Mouse (Mus musculus): ENCODE measurements around the gene Ap2b1. TPM values are rescaled to one million over a fixed set of nuclear protein-coding genes. Genes with fewer than 3 reads are reported as not detected.

The Ap2b1 gene
- polyA plus RNA-seq, 1 experiment: 64.7 TPM

DNA sequence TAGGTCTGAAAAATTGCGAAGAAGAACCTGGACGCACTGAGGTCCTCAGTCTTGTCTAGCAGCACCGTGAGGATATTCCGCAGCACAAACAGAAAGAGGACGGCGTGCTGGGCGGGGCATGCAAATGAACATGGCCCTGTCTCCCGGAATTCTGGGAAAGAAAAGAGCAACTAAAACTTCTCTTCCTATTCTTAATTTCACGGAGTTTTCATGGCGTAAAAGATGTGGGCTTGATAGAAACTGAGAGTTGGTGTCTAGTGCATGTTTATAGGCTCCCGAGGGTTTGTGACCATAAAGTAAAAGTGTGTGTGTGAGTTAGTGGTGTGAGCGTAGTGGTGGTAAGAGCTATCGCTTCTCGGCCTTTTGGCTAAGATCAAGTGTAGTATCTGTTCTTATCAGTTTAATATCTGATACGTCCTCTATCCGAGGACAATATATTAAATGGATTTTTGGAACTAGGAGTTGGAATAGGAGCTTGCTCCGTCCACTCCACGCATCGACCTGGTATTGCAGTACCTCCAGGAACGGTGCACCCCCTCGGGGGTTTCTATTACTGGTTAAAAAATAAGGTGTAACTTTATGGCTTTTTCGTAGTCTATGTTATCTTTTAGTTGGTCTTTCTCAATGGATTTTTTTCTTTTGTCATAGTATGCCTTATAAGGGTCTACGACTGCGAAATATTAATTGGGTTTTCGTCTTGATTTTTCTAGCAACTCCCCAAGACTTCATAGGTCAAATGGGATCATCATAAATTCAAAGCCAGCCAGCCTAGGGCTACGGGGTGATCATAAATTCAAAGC is 27.5 kb upstream of the Ap2b1 start:
- Histone ChIP-seq H3K79me2 (ENCODE audit: control insufficient read depth, insufficient read depth) (no peaks in the 10 kb centered on the region), H3K4me2 (ENCODE audit: low read depth) (peak overlapping the region; percentile 99), H3ac (ENCODE audit: control insufficient read depth, insufficient read length) (no peak overlapping the region), H3K27me3 (ENCODE audit: control insufficient read depth, insufficient read depth, insufficient read length) (peaks cover 8% of the 10 kb centered on the region), H3K4me3 (peak overlapping the region; percentile 29), H3K36me3 (ENCODE audit: control insufficient read depth, insufficient read depth) (no peaks in the 10 kb centered on the region)
- TF ChIP-seq CEBPB (IDR thresholded peaks at IDR 0.05; ENCODE audit: insufficient read depth, poor library complexity, severe bottlenecking): peak; percentile 56; the same call in 1 of the 2 replicates
- no peak for TF ChIP-seq TCF12 (IDR thresholded peaks at IDR 0.05; ENCODE audit: insufficient read depth, poor library complexity, severe bottlenecking)
- peak; percentile 65 for TF ChIP-seq POLR2AphosphoS2 (IDR thresholded peaks at IDR 0.05; ENCODE audit: insufficient read length, low read depth)
- no peak for TF ChIP-seq MYOG (IDR thresholded peaks at IDR 0.05; ENCODE audit: control insufficient read depth in 1 of 3, insufficient read depth in 1 of 3, insufficient read length in 2 of 3, low read depth in 2 of 3)

DNA sequence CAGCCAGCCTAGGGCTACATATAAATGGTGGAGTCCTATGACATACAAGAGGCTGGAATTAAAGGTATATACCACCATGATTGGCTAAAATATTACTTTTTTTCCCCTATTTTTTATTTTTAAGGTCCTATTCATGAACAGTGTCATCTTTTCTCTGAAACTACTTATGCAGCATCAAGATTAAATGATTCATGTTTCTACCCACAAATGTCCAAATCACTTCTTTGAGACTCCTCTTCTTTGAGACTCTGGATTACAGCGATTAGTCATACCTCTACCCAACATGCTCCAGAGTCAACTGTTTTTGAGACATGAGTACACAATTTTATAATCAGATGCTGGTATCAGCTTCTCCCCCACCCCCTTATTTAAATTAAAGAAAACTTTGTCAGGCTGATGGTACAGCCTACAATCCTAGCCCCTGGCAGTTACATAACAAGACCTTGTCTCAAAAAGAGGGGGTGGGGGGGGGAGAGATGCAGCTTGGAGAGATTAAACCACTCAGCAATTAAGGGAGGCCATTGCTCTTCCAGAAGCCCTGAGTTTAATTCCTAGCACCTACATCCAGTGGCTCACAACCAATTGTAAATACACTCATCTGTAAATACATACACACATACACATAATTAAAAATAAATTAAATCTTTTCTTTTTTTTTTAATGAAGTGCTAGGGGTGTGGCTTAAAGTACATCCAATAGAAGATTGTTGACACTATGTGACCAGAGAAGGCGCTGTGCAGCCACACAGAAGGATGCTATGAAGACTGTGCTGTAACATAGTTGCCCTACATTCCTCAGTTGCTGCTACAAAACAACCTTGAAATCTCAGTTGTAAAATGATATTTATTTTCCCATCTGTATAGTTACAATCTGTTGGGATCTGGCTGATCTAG is 26.6 kb upstream of the Ap2b1 start:
- Histone ChIP-seq H3K36me3 (ENCODE audit: control insufficient read depth, insufficient read depth) (no peaks in the 10 kb centered on the region), H3ac (ENCODE audit: control insufficient read depth, insufficient read length) (no peak overlapping the region), H3K27me3 (ENCODE audit: control insufficient read depth, insufficient read depth, insufficient read length) (peaks cover 8% of the 10 kb centered on the region), H3K4me2 (ENCODE audit: low read depth) (peak overlapping the region; percentile 99), H3K79me2 (ENCODE audit: control insufficient read depth, insufficient read depth) (no peaks in the 10 kb centered on the region), H3K4me3 (no peak overlapping the region)
- TF ChIP-seq MAX (IDR thresholded peaks at IDR 0.05; ENCODE audit: low read depth): no peak
- no peak for TF ChIP-seq REST (IDR thresholded peaks at IDR 0.05; ENCODE audit: insufficient read depth, insufficient read length)
- no peak for TF ChIP-seq TCF3 (IDR thresholded peaks at IDR 0.05; ENCODE audit: insufficient read length, low read depth)
- no peak for TF ChIP-seq MYOD1 (IDR thresholded peaks at IDR 0.05; ENCODE audit: control insufficient read depth in 1 of 3, insufficient read length in 2 of 3, low read depth in 2 of 3)
- TF ChIP-seq SRF (IDR thresholded peaks at IDR 0.05; ENCODE audit: control insufficient read depth, insufficient read length, low read depth): no peak
- no peak for TF ChIP-seq CEBPB (IDR thresholded peaks at IDR 0.05; ENCODE audit: insufficient read depth, poor library complexity, severe bottlenecking)
- TF ChIP-seq MYOG (IDR thresholded peaks at IDR 0.05; ENCODE audit: control insufficient read depth in 1 of 3, insufficient read depth in 1 of 3, insufficient read length in 2 of 3, low read depth in 2 of 3): no peak
- TF ChIP-seq POLR2AphosphoS2 (IDR thresholded peaks at IDR 0.05; ENCODE audit: insufficient read length, low read depth): no peak
- TF ChIP-seq TCF12 (IDR thresholded peaks at IDR 0.05; ENCODE audit: insufficient read depth, poor library complexity, severe bottlenecking): no peak
- TF ChIP-seq USF1 (IDR thresholded peaks at IDR 0.05; ENCODE audit: low read depth): no peak
- no peak for TF ChIP-seq POLR2A (IDR thresholded peaks at IDR 0.05; ENCODE audit: insufficient read length, low read depth)
- TF ChIP-seq E2F4 (IDR thresholded peaks at IDR 0.05; ENCODE audit: insufficient read depth): no peak

DNA sequence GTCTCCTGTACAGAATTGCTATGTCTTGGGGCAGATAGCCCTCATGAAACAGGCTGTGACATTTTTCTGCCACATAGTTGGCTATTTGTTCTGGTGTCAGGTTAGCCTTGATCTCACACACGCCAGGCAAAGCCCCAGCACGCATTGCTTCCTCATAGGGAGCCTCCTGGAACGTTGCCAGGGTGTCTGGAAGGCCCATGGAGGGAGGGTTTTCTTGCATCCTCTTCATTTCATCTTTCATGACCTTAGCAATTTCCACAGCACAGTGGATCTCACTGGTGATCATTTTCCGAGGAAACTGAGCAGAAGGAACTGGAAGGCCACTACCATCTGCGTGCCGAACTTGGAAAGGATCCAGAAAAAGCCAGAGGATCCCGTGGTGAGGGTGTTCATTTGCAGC is 22.6 kb upstream of the Ap2b1 start:
- Histone ChIP-seq H3K4me3 (no peak overlapping the region), H3K27me3 (ENCODE audit: control insufficient read depth, insufficient read depth, insufficient read length) (no peaks in the 10 kb centered on the region), H3ac (ENCODE audit: control insufficient read depth, insufficient read length) (no peak overlapping the region), H3K36me3 (ENCODE audit: control insufficient read depth, insufficient read depth) (no peaks in the 10 kb centered on the region), H3K4me2 (ENCODE audit: low read depth) (no peak overlapping the region), H3K79me2 (ENCODE audit: control insufficient read depth, insufficient read depth) (no peaks in the 10 kb centered on the region)
- no peak for TF ChIP-seq TCF12 (IDR thresholded peaks at IDR 0.05; ENCODE audit: insufficient read depth, poor library complexity, severe bottlenecking)
- TF ChIP-seq MAX (IDR thresholded peaks at IDR 0.05; ENCODE audit: low read depth): no peak
- no peak for TF ChIP-seq MYOD1 (IDR thresholded peaks at IDR 0.05; ENCODE audit: control insufficient read depth in 1 of 3, insufficient read length in 2 of 3, low read depth in 2 of 3)
- no peak for TF ChIP-seq POLR2A (IDR thresholded peaks at IDR 0.05; ENCODE audit: insufficient read length, low read depth)
- TF ChIP-seq TCF3 (IDR thresholded peaks at IDR 0.05; ENCODE audit: insufficient read length, low read depth): no peak
- no peak for TF ChIP-seq USF1 (IDR thresholded peaks at IDR 0.05; ENCODE audit: low read depth)
- TF ChIP-seq POLR2AphosphoS2 (IDR thresholded peaks at IDR 0.05; ENCODE audit: insufficient read length, low read depth): no peak
- TF ChIP-seq REST (IDR thresholded peaks at IDR 0.05; ENCODE audit: insufficient read depth, insufficient read length): no peak
- TF ChIP-seq SRF (IDR thresholded peaks at IDR 0.05; ENCODE audit: control insufficient read depth, insufficient read length, low read depth): no peak
- no peak for TF ChIP-seq MYOG (IDR thresholded peaks at IDR 0.05; ENCODE audit: control insufficient read depth in 1 of 3, insufficient read depth in 1 of 3, insufficient read length in 2 of 3, low read depth in 2 of 3)

DNA sequence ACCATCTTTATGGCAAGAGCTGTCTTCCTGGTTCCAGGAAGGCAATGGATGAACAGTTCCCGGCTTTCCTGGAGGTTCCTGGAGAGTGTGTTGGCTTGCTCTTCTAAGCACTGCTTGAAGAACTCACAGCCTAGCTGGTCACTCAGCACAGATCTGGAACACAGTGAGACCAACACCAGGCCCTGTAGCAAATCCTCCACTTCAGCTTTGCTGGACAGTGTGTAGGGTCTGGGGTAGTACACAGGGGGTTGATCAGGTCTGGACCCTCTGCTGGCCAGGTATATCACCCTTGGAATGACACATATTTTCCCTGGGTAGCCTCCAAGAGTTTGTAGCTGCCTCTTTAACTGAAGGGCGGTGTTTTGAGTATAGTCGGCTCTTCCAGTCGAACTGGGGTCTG is 19.8 kb upstream of the Ap2b1 start:
- Histone ChIP-seq H3K79me2 (ENCODE audit: control insufficient read depth, insufficient read depth) (no peaks in the 10 kb centered on the region), H3K27me3 (ENCODE audit: control insufficient read depth, insufficient read depth, insufficient read length) (peaks cover 7% of the 10 kb centered on the region), H3ac (ENCODE audit: control insufficient read depth, insufficient read length) (no peak overlapping the region), H3K36me3 (ENCODE audit: control insufficient read depth, insufficient read depth) (no peaks in the 10 kb centered on the region), H3K4me3 (no peak overlapping the region), H3K4me2 (ENCODE audit: low read depth) (no peak overlapping the region)
- no peak for TF ChIP-seq TCF12 (IDR thresholded peaks at IDR 0.05; ENCODE audit: insufficient read depth, poor library complexity, severe bottlenecking)
- no peak for TF ChIP-seq USF1 (IDR thresholded peaks at IDR 0.05; ENCODE audit: low read depth)
- TF ChIP-seq MYOG (IDR thresholded peaks at IDR 0.05; ENCODE audit: control insufficient read depth in 1 of 3, insufficient read depth in 1 of 3, insufficient read length in 2 of 3, low read depth in 2 of 3): no peak
- no peak for TF ChIP-seq MAX (IDR thresholded peaks at IDR 0.05; ENCODE audit: low read depth)
- TF ChIP-seq SRF (IDR thresholded peaks at IDR 0.05; ENCODE audit: control insufficient read depth, insufficient read length, low read depth): no peak
- TF ChIP-seq CEBPB (IDR thresholded peaks at IDR 0.05; ENCODE audit: insufficient read depth, poor library complexity, severe bottlenecking): no peak
- no peak for TF ChIP-seq MYOD1 (IDR thresholded peaks at IDR 0.05; ENCODE audit: control insufficient read depth in 1 of 3, insufficient read length in 2 of 3, low read depth in 2 of 3)
- no peak for TF ChIP-seq POLR2AphosphoS2 (IDR thresholded peaks at IDR 0.05; ENCODE audit: insufficient read length, low read depth)
- no peak for TF ChIP-seq TCF3 (IDR thresholded peaks at IDR 0.05; ENCODE audit: insufficient read length, low read depth)
- no peak for TF ChIP-seq E2F4 (IDR thresholded peaks at IDR 0.05; ENCODE audit: insufficient read depth)
- no peak for TF ChIP-seq POLR2A (IDR thresholded peaks at IDR 0.05; ENCODE audit: insufficient read length, low read depth)
- no peak for TF ChIP-seq REST (IDR thresholded peaks at IDR 0.05; ENCODE audit: insufficient read depth, insufficient read length)
